Mouse (Mus musculus) neural tube, embryonic 11.5 days (tissue): ENCODE data around the gene Isg15. TPM values are rescaled to one million over a fixed set of nuclear protein-coding genes. Genes with fewer than 3 reads are reported as not detected.
"Not testable (repeated sequence)": the region's sequence is repeated elsewhere in the genome, so short reads cannot be mapped to it uniquely, and the experiment has no call there.

ENCODE experiments used
- ATAC-seq: fragments of 200-750 bp; cut with Nextera tagmentation; 2 replicates; pipeline ENCODE4 v1.8.0; 2017; ENCODE audit warnings: moderate number of reproducible peaks, mild to moderate bottlenecking, moderate TSS enrichment, moderate library complexity; ENCODE audit not compliant: insufficient read depth, low FRiP score, low TSS enrichment
- DNase-seq: peaks from one replicate; pipeline ENCODE4 v3.0.0-alpha.2; 2015; ENCODE audit warnings: low spot score
- H3K27ac ChIP-seq: fragments of 300-500 bp; sonication (generic); 2 replicates; pipeline ENCODE4 v1.5.1; 2014; ENCODE audit warnings: low read depth, mild to moderate bottlenecking, low read length
- H3K27me3 ChIP-seq: fragments of 300-500 bp; sonication (generic); 2 replicates; pipeline ENCODE4 v1.6.1; 2014; ENCODE audit warnings: mild to moderate bottlenecking, low read length, mixed read lengths; ENCODE audit not compliant: control insufficient read depth, insufficient read depth
- H3K36me3 ChIP-seq: fragments of 300-500 bp; sonication (generic); 2 replicates; pipeline ENCODE4 v1.6.1; 2014; ENCODE audit warnings: mild to moderate bottlenecking, low read length, moderate library complexity, mixed read lengths; ENCODE audit not compliant: control insufficient read depth, insufficient read depth
- H3K4me1 ChIP-seq: fragments of 300-500 bp; sonication (generic); 2 replicates; pipeline ENCODE4 v1.6.1; 2014; ENCODE audit warnings: low read length, mixed read lengths; ENCODE audit not compliant: control insufficient read depth, insufficient read depth
- H3K4me2 ChIP-seq: fragments of 300-500 bp; sonication (generic); 2 replicates; pipeline ENCODE4 v1.6.1; 2014; ENCODE audit warnings: low read depth, mild to moderate bottlenecking, moderate library complexity
- H3K4me3 ChIP-seq: fragments of 300-500 bp; sonication (generic); 2 replicates; pipeline ENCODE4 v1.5.1; 2014; ENCODE audit warnings: low read depth, low read length
- H3K9ac ChIP-seq: fragments of 300-500 bp; sonication (generic); 2 replicates; pipeline ENCODE4 v1.6.1; 2014; ENCODE audit warnings: mild to moderate bottlenecking, low read length
- H3K9me3 ChIP-seq: fragments of 300-500 bp; sonication (generic); 2 replicates; pipeline ENCODE4 v1.6.1; 2016; ENCODE audit warnings: low read length; ENCODE audit not compliant: control insufficient read depth
- WGBS: fragments of 180-500 bp; shearing (Covaris S2); extraction: QIAGEN DNeasy Blood & Tissue Kit; methylation state at CpG from one replicate; pipeline ENCODE4 v1.1.7; 2014; 5-methylcytosine and 5-hydroxymethylcytosine counted together
- microRNA-seq: library from miRNA; unstranded; fragments of <30 nt; microRNA quantifications from one replicate; pipeline ENCODE4, GENCODE M21; 2016
- polyA plus RNA-seq: library from polyadenylated mRNA; unstranded; fragments of >200 nt; fragmentation: Nextera tagmentation; extraction: Ambion mirVana; gene quantifications from 2 replicates; pipeline ENCODE4 v1.2.1, GENCODE M21; 2014

Gene Isg15
- polyA plus RNA-seq, 1 experiment from 2014 or later = not detected

GRCm38 (mm10) chr4:156166477-156166876 is 34.1 kb downstream of the Isg15 start:
- Histone ChIP-seq H3K27ac (no peak overlapping the region), H3K9ac (no peak overlapping the region), H3K27me3 (no peaks in the 10 kb centered on the region), H3K4me2 (no peak overlapping the region), H3K4me3 (no peak overlapping the region), H3K4me1 (no peaks in the 10 kb centered on the region), H3K36me3 (peaks cover 56% of the 10 kb centered on the region), H3K9me3 (0 out of 2 replicates have a peak, but pooled peaks cover 5% of the 10 kb centered on the region)
- DNase-seq = peak; percentile 7
- 92% methylated on average over 9 of the region's 9 CpGs for WGBS
- no peak for ATAC-seq

- ATAC-seq (no peak), DNase-seq (no peak)
- Histone ChIP-seq H3K4me3 (no peak overlapping the region), H3K27ac (no peak overlapping the region), H3K36me3 (no peaks in the 10 kb centered on the region), H3K9me3 (peaks cover 3% of the 10 kb centered on the region; the same call in 1 of the 2 replicates), H3K4me1 (no peaks in the 10 kb centered on the region), H3K4me2 (no peak overlapping the region), H3K27me3 (no peaks in the 10 kb centered on the region), H3K9ac (no peak overlapping the region)
- WGBS = 93% methylated on average over 3 of the region's 3 CpGs
These were observed 45.8 kb downstream of the Isg15 start for GRCm38 (mm10) chr4:156154771-156155170.

GRCm38 (mm10) chr4:156150887-156151286 is 49.7 kb downstream of the Isg15 start:
- H3K27me3 ChIP-seq, ATAC-seq, H3K9me3 ChIP-seq, H3K4me2 ChIP-seq, H3K4me1 ChIP-seq, H3K9ac ChIP-seq, H3K4me3 ChIP-seq, H3K36me3 ChIP-seq, DNase-seq, H3K27ac ChIP-seq: not testable (repeated sequence)
- 85% methylated on average over 10 of the region's 10 CpGs for WGBS

Small RNAs within 50 kb of the gene (microRNA-seq; reads per million reads assigned to microRNA genes)
- 2.9 reads per million, percentile 4 among the genes with 10 or more reads in this experiment for gene Mir7658

Other genes starting within 250 kb of the Isg15 start
- gene C1qtnf12, start 238.5 kb downstream of the Isg15 start, polyA plus RNA-seq = 19.6 and 22.0 TPM in 2 replicates
- gene B3galt6, start 208.2 kb downstream of the Isg15 start, polyA plus RNA-seq = 18.9 and 19.9 TPM in 2 replicates
- 136 and 139 TPM in 2 replicates for gene Sdf4, start 207.9 kb downstream of the Isg15 start, polyA plus RNA-seq
- gene Tnfrsf4, start 187.0 kb downstream of the Isg15 start, polyA plus RNA-seq = 0.45 TPM in 2 replicates
- gene Tnfrsf18, start 174.7 kb downstream of the Isg15 start, polyA plus RNA-seq = 0.62 and 0.82 TPM in 2 replicates
- not detected in 2 replicates for gene Ttll10, start 141.4 kb downstream of the Isg15 start, polyA plus RNA-seq
- gene 9430015G10Rik, start 90.8 kb downstream of the Isg15 start, polyA plus RNA-seq = 50.6 and 51.9 TPM in 2 replicates
- 0.73 and 1.0 TPM in 2 replicates for gene Rnf223, start 70.3 kb downstream of the Isg15 start, polyA plus RNA-seq
- 85.9 and 91.9 TPM in 2 replicates for gene Agrn, start 3.3 kb downstream of the Isg15 start, polyA plus RNA-seq
- 1.5 and 1.8 TPM in 2 replicates for gene AW011738, start 2.5 kb upstream of the Isg15 start, polyA plus RNA-seq
- 0.57 and 0.85 TPM in 2 replicates for gene Perm1, start 15.1 kb upstream of the Isg15 start, polyA plus RNA-seq
- gene Plekhn1, start 34.0 kb upstream of the Isg15 start, polyA plus RNA-seq = 20.4 and 21.6 TPM in 2 replicates
- 75.3 and 77.4 TPM in 2 replicates for gene Noc2l, start 35.2 kb upstream of the Isg15 start, polyA plus RNA-seq
- 1.4 and 2.6 TPM in 2 replicates for gene Samd11, start 54.8 kb upstream of the Isg15 start, polyA plus RNA-seq
- gene Vmn2r-ps159, start 130.3 kb upstream of the Isg15 start, polyA plus RNA-seq = not detected in 2 replicates